Mouse (Mus musculus): Measurements from ENCODE around the gene Hist1h2bn. TPM values are rescaled to one million over a fixed set of nuclear protein-coding genes. Genes with fewer than 3 reads are reported as not detected.
"Not testable (repeated sequence)": the region's sequence is repeated elsewhere in the genome, so short reads cannot be mapped to it uniquely, and the experiment has no call there.

The Hist1h2bn gene
- polyA plus RNA-seq, 1 experiment from 2014 or later: 7.3 TPM

GRCm38 (mm10) chr13:21718381-21719080 is 35.4 kb upstream of the Hist1h2bn start:
- peak overlapping the region; percentile 73 for H3K4me2 ChIP-seq (ENCODE audit: low read depth, low read length)
- 68% methylated on average over 4 of the region's 4 CpGs for WGBS (ENCODE audit: insufficient replicate concordance)
- TF ChIP-seq CTCF (IDR thresholded peaks at IDR 0.05; ENCODE audit: low read depth) (no peak), EP300 (IDR thresholded peaks at IDR 0.05; ENCODE audit: low read depth) (no peak)
- no peaks in the 10 kb centered on the region for H3K9me3 ChIP-seq (ENCODE audit: low read length)
- DNase-seq: no peak
- peak overlapping the region; percentile 93 for H3K27ac ChIP-seq (ENCODE audit: low read depth)
- peak overlapping the region; percentile 79 for H3K9ac ChIP-seq (replicated peaks)
- no peaks in the 10 kb centered on the region for H3K36me3 ChIP-seq (replicated peaks; ENCODE audit: insufficient read depth, low read length)
- peaks cover 18% of the 10 kb centered on the region for H3K4me1 ChIP-seq (ENCODE audit: insufficient read depth)
- no peaks in the 10 kb centered on the region for H3K27me3 ChIP-seq (ENCODE audit: insufficient read depth, low read length)
- peak overlapping the region; percentile 45 for H3K4me3 ChIP-seq (ENCODE audit: low read depth, low read length)
- no peak for ATAC-seq

DNA sequence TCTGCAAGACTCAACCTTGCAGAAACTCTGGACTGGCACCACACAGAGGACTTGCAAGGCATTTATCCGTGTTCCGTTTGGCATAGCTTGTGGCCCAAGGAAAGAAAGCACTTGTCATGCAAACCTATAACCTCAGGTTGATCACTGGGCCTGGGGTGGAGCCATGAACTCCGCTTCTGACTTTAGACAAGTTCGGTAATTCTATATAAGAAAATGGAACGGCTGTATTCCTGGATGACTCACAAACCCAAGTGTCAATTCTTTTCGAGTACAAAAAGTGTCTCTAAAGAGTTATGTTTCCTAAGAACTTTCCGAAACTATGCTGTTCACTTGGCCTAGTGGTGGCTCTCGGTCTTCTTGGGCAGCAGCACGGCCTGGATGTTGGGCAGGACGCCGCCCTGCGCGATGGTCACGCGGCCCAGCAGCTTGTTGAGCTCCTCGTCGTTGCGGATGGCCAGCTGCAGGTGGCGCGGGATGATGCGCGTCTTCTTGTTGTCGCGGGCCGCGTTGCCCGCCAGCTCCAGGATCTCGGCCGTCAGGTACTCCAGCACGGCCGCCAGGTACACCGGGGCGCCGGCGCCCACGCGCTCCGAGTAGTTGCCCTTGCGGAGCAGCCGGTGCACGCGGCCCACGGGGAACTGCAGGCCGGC is 32.7 kb upstream of the Hist1h2bn start:
- peak; percentile 38 for DNase-seq

GRCm38 (mm10) chr13:21721757-21722372 is 32.1 kb upstream of the Hist1h2bn start, which contains the start of gene Hist1h2bm:
TSS of gene Hist1h2bm (plus strand) at chr13:21722044.
- WGBS (ENCODE audit: insufficient replicate concordance): under 1% methylated on average over 35 of the region's 37 CpGs
- Histone ChIP-seq H3K4me2 (ENCODE audit: low read depth, low read length) (peak within 1 kb of the TSS; percentile 63), H3K27ac (ENCODE audit: low read depth) (peak within 1 kb of the TSS; percentile 93), H3K4me3 (ENCODE audit: low read depth, low read length) (peak within 1 kb of the TSS; percentile 43), H3K9ac (replicated peaks) (peak within 1 kb of the TSS; percentile 64), H3K4me1 (ENCODE audit: insufficient read depth) (peaks cover 10% of the 10 kb centered on the region)
- peak; percentile 91 for ATAC-seq
- DNase-seq: peak; percentile 78
- not testable (repeated sequence) for H3K9me3 ChIP-seq (ENCODE audit: low read length); H3K27me3 ChIP-seq (ENCODE audit: insufficient read depth, low read length); H3K36me3 ChIP-seq (replicated peaks; ENCODE audit: insufficient read depth, low read length)

More for the DNA sequence above, 32.7 kb upstream of the Hist1h2bn start:
- H3K9me3 ChIP-seq (ENCODE audit: low read length); H3K27me3 ChIP-seq (ENCODE audit: insufficient read depth, low read length); H3K36me3 ChIP-seq (replicated peaks; ENCODE audit: insufficient read depth, low read length): not testable (repeated sequence)
- peak; percentile 40 for ATAC-seq
- Histone ChIP-seq H3K4me1 (ENCODE audit: insufficient read depth) (peaks cover 11% of the 10 kb centered on the region), H3K4me2 (ENCODE audit: low read depth, low read length) (peak overlapping the region; percentile 63), H3K9ac (replicated peaks) (peak overlapping the region; percentile 56), H3K4me3 (ENCODE audit: low read depth, low read length) (peak overlapping the region; percentile 43), H3K27ac (ENCODE audit: low read depth) (peak overlapping the region; percentile 93)
- WGBS (ENCODE audit: insufficient replicate concordance): 2% methylated on average over 19 of the region's 44 CpGs
- 0 out of 2 replicates have a peak, but pooled peaks have one; percentile 20 for TF ChIP-seq CTCF (IDR thresholded peaks at IDR 0.05; ENCODE audit: low read depth)

DNA sequence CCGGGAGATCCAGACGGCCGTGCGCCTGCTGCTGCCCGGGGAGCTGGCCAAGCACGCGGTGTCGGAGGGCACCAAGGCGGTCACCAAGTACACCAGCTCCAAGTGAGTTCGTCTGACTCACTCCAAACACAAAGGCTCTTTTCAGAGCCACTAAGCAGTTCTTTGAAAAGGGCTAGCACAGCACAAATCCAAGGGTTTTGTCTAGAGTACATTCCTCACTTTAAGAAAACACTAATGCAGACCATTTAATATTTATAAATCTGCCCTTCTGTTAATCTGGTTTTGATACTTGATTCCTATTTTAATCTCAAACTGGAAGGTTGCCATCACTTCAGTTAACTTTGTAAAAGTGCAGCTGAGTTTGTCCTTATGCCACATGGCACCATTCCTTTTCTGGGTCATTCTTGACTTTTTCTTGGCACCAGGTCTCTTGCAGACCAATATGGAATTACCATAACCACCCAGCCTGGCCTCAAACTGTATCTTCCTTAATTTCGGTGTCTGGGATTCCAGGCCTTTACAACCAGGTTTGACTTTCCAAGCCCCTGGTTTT is 31.5 kb upstream of the Hist1h2bn start:
- Histone ChIP-seq H3K9me3 (ENCODE audit: low read length) (no peaks in the 10 kb centered on the region), H3K27ac (ENCODE audit: low read depth) (peak overlapping the region; percentile 93), H3K9ac (replicated peaks) (peak overlapping the region; percentile 64), H3K4me1 (ENCODE audit: insufficient read depth) (peaks cover 8% of the 10 kb centered on the region), H3K27me3 (ENCODE audit: insufficient read depth, low read length) (no peaks in the 10 kb centered on the region), H3K4me2 (ENCODE audit: low read depth, low read length) (peak overlapping the region; percentile 63), H3K36me3 (replicated peaks; ENCODE audit: insufficient read depth, low read length) (no peaks in the 10 kb centered on the region), H3K4me3 (ENCODE audit: low read depth, low read length) (peak overlapping the region; percentile 43)
- ATAC-seq (peak; percentile 12), DNase-seq (no peak)
- TF ChIP-seq CTCF (IDR thresholded peaks at IDR 0.05; ENCODE audit: low read depth) (no peak), EP300 (IDR thresholded peaks at IDR 0.05; ENCODE audit: low read depth) (peak; percentile 9)
- 2% methylated on average over 11 of the region's 11 CpGs for WGBS (ENCODE audit: insufficient replicate concordance)

GRCm38 (mm10) chr13:21722993-21723836 is 30.7 kb upstream of the Hist1h2bn start:
- TF ChIP-seq EP300 (IDR thresholded peaks at IDR 0.05; ENCODE audit: low read depth) (no peak), CTCF (IDR thresholded peaks at IDR 0.05; ENCODE audit: low read depth) (peak; percentile 36)
- 41% methylated on average over 5 of the region's 5 CpGs for WGBS (ENCODE audit: insufficient replicate concordance)
- Histone ChIP-seq H3K9me3 (ENCODE audit: low read length) (no peaks in the 10 kb centered on the region), H3K9ac (replicated peaks) (peak overlapping the region; percentile 64), H3K4me3 (ENCODE audit: low read depth, low read length) (peak overlapping the region; percentile 43), H3K27me3 (ENCODE audit: insufficient read depth, low read length) (no peaks in the 10 kb centered on the region), H3K27ac (ENCODE audit: low read depth) (peak overlapping the region; percentile 93), H3K4me1 (ENCODE audit: insufficient read depth) (peaks cover 4% of the 10 kb centered on the region), H3K36me3 (replicated peaks; ENCODE audit: insufficient read depth, low read length) (no peaks in the 10 kb centered on the region), H3K4me2 (ENCODE audit: low read depth, low read length) (peak overlapping the region; percentile 63)
- no peak for ATAC-seq
- DNase-seq: no peak
